Mouse (Mus musculus) small intestine, adult 2 months (tissue): ENCODE measurements at regions not wholly inside any gene's neighbourhood (a gene's known extent, or its start where the extent isn't known, plus 50 kb on each side); places are given as distances from the start of the nearest gene placed in this dataset.

Source experiments
- H3K27ac ChIP-seq: fragments of 200-500 bp; 2 replicates; pipeline ENCODE4 v1.5.1; 2012; ENCODE audit warnings: low read depth, low read length, control low read depth, inconsistent platforms; ENCODE audit not compliant: insufficient read depth
- H3K27me3 ChIP-seq: fragments of 200-500 bp; 2 replicates; pipeline ENCODE4 v1.6.1; 2012; ENCODE audit warnings: mild to moderate bottlenecking, moderate library complexity, low read length, inconsistent platforms; ENCODE audit not compliant: control insufficient read depth, insufficient read depth
- H3K36me3 ChIP-seq: fragments of 200-500 bp; 2 replicates; pipeline ENCODE4 v1.6.1; 2012; ENCODE audit warnings: mild to moderate bottlenecking, low read length, control low read depth, inconsistent platforms; ENCODE audit not compliant: control insufficient read depth, insufficient read depth
- H3K4me1 ChIP-seq: fragments of 200-500 bp; 2 replicates; pipeline ENCODE4 v1.6.1; 2012; ENCODE audit warnings: low read length, inconsistent platforms, mixed read lengths; ENCODE audit not compliant: control insufficient read depth, insufficient read depth, insufficient read length
- H3K4me3 ChIP-seq: fragments of 200-500 bp; 2 replicates; pipeline ENCODE4 v1.5.1; 2012; ENCODE audit warnings: low read depth, mild to moderate bottlenecking, control low read depth, inconsistent platforms, low read length, moderate library complexity
- CTCF ChIP-seq: fragments of 200-500 bp; IDR thresholded peaks from 2 replicates; pipeline ENCODE4 v1.5.1; 2012; ENCODE audit warnings: low read depth, mild to moderate bottlenecking, control low read depth, inconsistent platforms, low read length, moderate library complexity, mixed read lengths; ENCODE audit not compliant: insufficient replicate concordance, insufficient read length; ENCODE audit errors: extremely low read depth
- POLR2A ChIP-seq: fragments of 200-500 bp; IDR thresholded peaks from 2 replicates; pipeline ENCODE4 v1.6.1; 2012; ENCODE audit warnings: low read depth, mild to moderate bottlenecking, control low read depth, inconsistent platforms, low read length, moderate library complexity
- WGBS: fragments of 180-500 bp; shearing (Covaris S2); methylation state at CpG from one replicate; pipeline ENCODE4 v1.1.7; 2018; 5-methylcytosine and 5-hydroxymethylcytosine counted together

- Histone ChIP-seq H3K27ac (no peak overlapping the region), H3K36me3 (no peaks in the 10 kb centered on the region), H3K27me3 (no peaks in the 10 kb centered on the region), H3K4me3 (no peak overlapping the region), H3K4me1 (no peaks in the 10 kb centered on the region)
- TF ChIP-seq CTCF (no peak), POLR2A (no peak)
- WGBS, result 43% methylated on average over 5 of the region's 5 CpGs
Observed at GRCm38 (mm10) chr15:96816997-96817570, 117.6 kb upstream of the Slc38a2 start.

DNA sequence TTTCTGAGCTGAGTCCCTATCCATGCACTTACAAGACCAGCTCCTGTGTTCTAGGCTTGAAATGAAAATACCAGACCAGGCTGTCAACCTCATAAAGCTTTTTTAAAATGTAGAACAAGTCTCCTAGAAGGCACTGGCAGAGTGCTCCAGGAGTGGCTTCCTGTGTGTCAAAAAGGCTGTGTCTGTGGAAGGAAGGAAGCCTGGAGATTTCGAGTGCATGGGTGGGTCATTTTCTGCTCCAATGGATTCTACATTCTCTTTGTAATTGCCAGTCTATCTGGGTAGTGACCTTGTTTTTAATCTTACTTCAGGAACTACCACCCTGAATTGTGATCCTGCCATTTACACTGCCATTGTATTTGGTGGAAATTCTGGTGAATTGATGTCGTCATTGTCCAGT, 113.9 kb upstream of the Slc38a2 start:
- no peak overlapping the region for H3K4me3 ChIP-seq
- no peaks in the 10 kb centered on the region for H3K36me3 ChIP-seq
- TF ChIP-seq CTCF, result no peak
- TF ChIP-seq POLR2A, result no peak
- H3K4me1 ChIP-seq, result no peaks in the 10 kb centered on the region
- H3K27ac ChIP-seq, result no peak overlapping the region
- WGBS, result 83% methylated on average over 2 of the region's 2 CpGs
- H3K27me3 ChIP-seq, result no peaks in the 10 kb centered on the region

GRCm38 (mm10) chr15:96802729-96803053, 103.2 kb upstream of the Slc38a2 start:
- no peak overlapping the region for H3K27ac ChIP-seq
- 14% methylated on average over 1 of the region's 1 CpGs for WGBS
- TF ChIP-seq CTCF (no peak), POLR2A (no peak)
- H3K36me3 ChIP-seq, result no peaks in the 10 kb centered on the region
- peaks cover 8% of the 10 kb centered on the region; the same call in 1 of the 2 replicates for H3K4me1 ChIP-seq
- H3K27me3 ChIP-seq, result no peaks in the 10 kb centered on the region
- H3K4me3 ChIP-seq, result no peak overlapping the region

DNA sequence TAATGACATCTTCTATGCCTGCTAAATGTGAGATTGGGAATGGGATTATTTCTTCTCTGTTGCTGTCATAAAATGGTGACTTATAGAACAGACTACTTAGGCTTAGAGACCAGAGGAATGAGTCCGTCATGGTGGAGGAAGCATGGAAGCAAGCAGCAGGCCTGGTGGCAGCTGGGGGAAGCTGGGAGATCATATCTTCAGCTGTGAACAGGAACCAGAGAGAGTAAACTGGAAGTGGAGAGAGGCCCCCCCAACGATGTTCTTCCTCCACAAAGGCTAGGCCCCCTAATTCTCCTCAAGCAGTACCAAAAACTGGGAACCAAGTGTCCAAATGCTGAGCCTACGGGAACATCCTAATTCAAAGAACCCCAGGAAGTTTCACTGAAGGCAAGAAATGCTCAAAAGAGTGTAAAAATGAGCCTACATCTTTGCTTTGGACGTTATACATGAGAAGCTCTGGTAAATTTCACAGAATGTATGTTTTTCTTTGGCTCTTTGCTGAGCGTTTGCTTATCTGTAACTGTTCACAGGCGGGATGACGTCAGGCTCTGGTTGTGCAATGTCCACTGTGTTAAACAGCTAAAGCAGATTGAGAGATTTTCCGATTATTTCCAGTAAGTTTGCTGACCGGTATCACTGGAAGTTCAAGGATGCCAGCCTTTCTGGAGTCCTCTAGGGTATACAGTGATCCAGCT, 102.7 kb upstream of the Slc38a2 start:
- WGBS, result 29% methylated on average over 9 of the region's 9 CpGs
- Histone ChIP-seq H3K27ac (no peak overlapping the region), H3K4me3 (no peak overlapping the region), H3K27me3 (no peaks in the 10 kb centered on the region), H3K36me3 (no peaks in the 10 kb centered on the region), H3K4me1 (peaks cover 8% of the 10 kb centered on the region; the same call in 1 of the 2 replicates)
- TF ChIP-seq CTCF, result no peak
- TF ChIP-seq POLR2A, result no peak

GRCm38 (mm10) chr15:96799228-96799627, 99.7 kb upstream of the Slc38a2 start:
- Histone ChIP-seq H3K27me3 (no peaks in the 10 kb centered on the region), H3K4me3 (no peak overlapping the region), H3K36me3 (no peaks in the 10 kb centered on the region), H3K27ac (no peak overlapping the region), H3K4me1 (peaks cover 10% of the 10 kb centered on the region; the same call in 1 of the 2 replicates)
- no peak for TF ChIP-seq CTCF
- TF ChIP-seq POLR2A, result no peak
- 82% methylated on average over 12 of the region's 12 CpGs for WGBS

DNA sequence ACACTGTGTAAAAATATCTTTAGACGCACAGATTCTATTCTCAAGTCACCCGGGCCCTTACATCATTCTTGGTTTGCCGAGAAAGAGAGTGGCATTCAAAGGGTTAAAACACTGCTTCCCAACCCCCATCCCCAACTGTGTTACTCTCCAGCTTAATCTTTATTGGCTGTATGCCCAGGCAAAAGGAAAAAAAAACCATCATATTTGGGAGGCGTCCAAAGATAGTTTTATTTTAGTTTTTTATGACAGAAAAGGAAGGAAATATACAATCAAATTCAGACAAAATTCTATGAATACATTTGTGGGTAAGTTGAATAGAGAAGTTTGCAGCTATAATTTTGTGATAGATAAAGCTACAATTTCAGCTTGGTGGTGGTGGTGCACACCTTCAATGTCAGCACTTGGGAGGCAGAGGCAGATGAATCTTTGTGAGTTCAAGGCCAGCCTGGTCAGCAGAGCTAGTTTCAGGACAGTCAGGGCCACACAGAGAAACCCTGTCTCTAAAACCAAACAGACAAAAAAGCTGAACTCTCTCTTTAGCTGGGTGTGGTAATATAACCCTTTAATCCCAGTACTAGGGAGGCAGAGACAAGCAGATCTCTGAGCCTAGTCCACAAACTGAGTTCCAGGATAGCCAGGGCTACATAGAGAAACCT, 98.2 kb upstream of the Slc38a2 start:
- Histone ChIP-seq H3K4me1 (peaks cover 5% of the 10 kb centered on the region; the same call in 1 of the 2 replicates), H3K27me3 (no peaks in the 10 kb centered on the region), H3K36me3 (no peaks in the 10 kb centered on the region), H3K27ac (no peak overlapping the region), H3K4me3 (no peak overlapping the region)
- WGBS, result 33% methylated on average over 4 of the region's 4 CpGs
- no peak for TF ChIP-seq POLR2A
- TF ChIP-seq CTCF, result no peak

- TF ChIP-seq CTCF (no peak), POLR2A (no peak)
- no peak overlapping the region for H3K4me3 ChIP-seq
- WGBS, result 97% methylated on average over 6 of the region's 6 CpGs
- H3K4me1 ChIP-seq, result peaks cover 2% of the 10 kb centered on the region; the same call in 1 of the 2 replicates
- no peak overlapping the region for H3K27ac ChIP-seq
- no peaks in the 10 kb centered on the region for H3K36me3 ChIP-seq
- no peaks in the 10 kb centered on the region for H3K27me3 ChIP-seq
Observed at GRCm38 (mm10) chr15:96794177-96794719, 94.7 kb upstream of the Slc38a2 start.
